Mouse (Mus musculus): ENCODE measurements at regions not wholly inside any gene's neighbourhood (a gene's known extent, or its start where the extent isn't known, plus 50 kb on each side); places are given as distances from the start of the nearest gene placed in this dataset.

- TF ChIP-seq CTCF (IDR thresholded peaks at IDR 0.05; ENCODE audit: low read depth), result no peak
- TF ChIP-seq EP300 (IDR thresholded peaks at IDR 0.05; ENCODE audit: low read depth), result no peak
Measured at GRCm38 (mm10) chr9:104482440-104482839, 64.6 kb upstream of the Cpne4 start.
